Mouse (Mus musculus) limb, embryonic 14.5 days (tissue): ENCODE measurements around the gene Mapk13. TPM values are rescaled to one million over a fixed set of nuclear protein-coding genes. Genes with fewer than 3 reads are reported as not detected.

Source experiments
- ATAC-seq: fragments of 200-750 bp; cut with Nextera tagmentation; 2 replicates; pipeline ENCODE4 v1.8.0; 2017; ENCODE audit warnings: low read depth, moderate number of reproducible peaks, moderate TSS enrichment; ENCODE audit not compliant: low FRiP score
- DNase-seq: peaks from one replicate; pipeline ENCODE4 v3.0.0-alpha.2; 2015; ENCODE audit warnings: low spot score
- H3K27ac ChIP-seq: fragments of 300-500 bp; sonication (generic); replicated peaks from 2 replicates; pipeline ENCODE4 v1.5.1; 2014; ENCODE audit warnings: low read depth, mild to moderate bottlenecking, low read length, moderate library complexity, mixed read lengths
- H3K27me3 ChIP-seq: fragments of 300-500 bp; sonication (generic); 2 replicates; pipeline ENCODE4 v1.6.1; 2014; ENCODE audit warnings: low read length, mixed read lengths; ENCODE audit not compliant: control insufficient read depth, insufficient read depth
- H3K36me3 ChIP-seq: fragments of 300-500 bp; sonication (generic); 2 replicates; pipeline ENCODE4 v1.6.1; 2014; ENCODE audit warnings: mild to moderate bottlenecking, low read length, moderate library complexity, mixed read lengths; ENCODE audit not compliant: control insufficient read depth, insufficient read depth
- H3K4me1 ChIP-seq: fragments of 300-500 bp; sonication (generic); 2 replicates; pipeline ENCODE4 v1.6.1; 2014; ENCODE audit warnings: antibody characterized with exemption, low read length, mixed read lengths; ENCODE audit not compliant: control insufficient read depth, insufficient read depth
- H3K4me2 ChIP-seq: fragments of 300-500 bp; sonication (generic); replicated peaks from 2 replicates; pipeline ENCODE4 v1.6.1; 2014; ENCODE audit warnings: low read depth, mild to moderate bottlenecking, low read length, moderate library complexity; ENCODE audit not compliant: severe bottlenecking
- H3K4me3 ChIP-seq: fragments of 300-500 bp; sonication (generic); replicated peaks from 2 replicates; pipeline ENCODE4 v1.5.1; 2014; ENCODE audit warnings: low read length
- H3K9ac ChIP-seq: fragments of 300-500 bp; sonication (generic); 2 replicates; pipeline ENCODE4 v1.6.1; 2014; ENCODE audit warnings: mild to moderate bottlenecking, low read depth, low read length, moderate library complexity; ENCODE audit not compliant: severe bottlenecking
- H3K9me3 ChIP-seq: fragments of 300-500 bp; sonication (generic); 2 replicates; pipeline ENCODE4 v1.6.1; 2016; ENCODE audit warnings: low read length; ENCODE audit not compliant: control insufficient read depth
- POLR2A ChIP-seq: fragments of 200-500 bp; IDR thresholded peaks from 2 replicates; pipeline ENCODE4 v1.8.0; 2012; ENCODE audit warnings: inconsistent platforms, mild to moderate bottlenecking, moderate library complexity, borderline replicate concordance; ENCODE audit not compliant: insufficient read depth, insufficient read length; ENCODE audit errors: extremely low read depth
- WGBS: fragments of 180-500 bp; shearing (Covaris S2); extraction: QIAGEN DNeasy Blood & Tissue Kit; methylation state at CpG from one replicate; pipeline ENCODE4 v1.1.7; 2014; 5-methylcytosine and 5-hydroxymethylcytosine counted together
- polyA plus RNA-seq, 2 experiments: library from polyadenylated mRNA; depleted of rRNA in 1 of 2; stranded (reverse) in 1 of 2; unstranded in 1 of 2; fragments of >200 nt; fragmentation: Nextera tagmentation in 1 of 2; extraction: Ambion mirVana in 1 of 2; gene quantifications; 2 replicates each; pipeline versions ENCODE4 v1.2.1 to v1.2.3; 2012 to 2014

Gene Mapk13
- polyA plus RNA-seq, 2 experiments, result 39.4 to 55.6 TPM

GRCm38 (mm10) chr17:28737973-28738372 is 31.1 kb upstream of the Mapk13 start:
- Histone ChIP-seq H3K27me3 (no peaks in the 10 kb centered on the region), H3K4me2 (no peak overlapping the region), H3K9ac (no peak overlapping the region), H3K9me3 (no peaks in the 10 kb centered on the region), H3K27ac (no peak overlapping the region), H3K4me3 (no peak overlapping the region), H3K4me1 (no peaks in the 10 kb centered on the region), H3K36me3 (peaks cover 82% of the 10 kb centered on the region)
- 84% methylated on average over 4 of the region's 4 CpGs for WGBS
- DNase-seq (no peak), ATAC-seq (no peak)
- no peak for TF ChIP-seq POLR2A

- no peak for DNase-seq
- TF ChIP-seq POLR2A, result no peak
- no peak overlapping the region for H3K27ac ChIP-seq
- H3K4me2 ChIP-seq, result no peak overlapping the region
- no peaks in the 10 kb centered on the region for H3K4me1 ChIP-seq
- no peaks in the 10 kb centered on the region for H3K9me3 ChIP-seq
- WGBS, result 92% methylated on average over 6 of the region's 6 CpGs
- no peak for ATAC-seq
- peaks cover 87% of the 10 kb centered on the region for H3K36me3 ChIP-seq
- no peak overlapping the region for H3K9ac ChIP-seq
- no peaks in the 10 kb centered on the region for H3K27me3 ChIP-seq
- no peak overlapping the region for H3K4me3 ChIP-seq
Measured at GRCm38 (mm10) chr17:28739244-28739643, 29.9 kb upstream of the Mapk13 start.

GRCm38 (mm10) chr17:28743145-28743866 is 25.8 kb upstream of the Mapk13 start:
- no peak overlapping the region for H3K9ac ChIP-seq
- H3K4me2 ChIP-seq, result no peak overlapping the region
- WGBS, result 92% methylated on average over 11 of the region's 11 CpGs
- peaks cover 96% of the 10 kb centered on the region for H3K36me3 ChIP-seq
- TF ChIP-seq POLR2A, result no peak
- no peaks in the 10 kb centered on the region for H3K9me3 ChIP-seq
- no peaks in the 10 kb centered on the region for H3K4me1 ChIP-seq
- ATAC-seq (no peak), DNase-seq (no peak)
- H3K4me3 ChIP-seq, result no peak overlapping the region
- H3K27me3 ChIP-seq, result no peaks in the 10 kb centered on the region
- no peak overlapping the region for H3K27ac ChIP-seq

- no peak overlapping the region for H3K4me3 ChIP-seq
- DNase-seq (no peak), ATAC-seq (no peak)
- H3K36me3 ChIP-seq, result peaks cover 93% of the 10 kb centered on the region
- H3K9ac ChIP-seq, result no peak overlapping the region
- no peaks in the 10 kb centered on the region for H3K4me1 ChIP-seq
- WGBS, result 87% methylated on average over 9 of the region's 9 CpGs
- no peak overlapping the region for H3K4me2 ChIP-seq
- no peaks in the 10 kb centered on the region for H3K9me3 ChIP-seq
- no peak overlapping the region for H3K27ac ChIP-seq
- no peak for TF ChIP-seq POLR2A
- H3K27me3 ChIP-seq, result no peaks in the 10 kb centered on the region
Measured at GRCm38 (mm10) chr17:28743916-28744315, 25.2 kb upstream of the Mapk13 start.

- no peak for DNase-seq
- Histone ChIP-seq H3K9ac (no peak overlapping the region), H3K4me1 (no peaks in the 10 kb centered on the region), H3K27ac (no peak overlapping the region), H3K4me2 (no peak overlapping the region), H3K27me3 (no peaks in the 10 kb centered on the region), H3K4me3 (no peak overlapping the region), H3K9me3 (no peaks in the 10 kb centered on the region), H3K36me3 (peaks cover 76% of the 10 kb centered on the region)
- no peak for ATAC-seq
- 77% methylated on average over 6 of the region's 6 CpGs for WGBS
- TF ChIP-seq POLR2A, result no peak
Measured at GRCm38 (mm10) chr17:28745773-28746172, 23.3 kb upstream of the Mapk13 start.

GRCm38 (mm10) chr17:28748001-28748400 is 21.1 kb upstream of the Mapk13 start:
- Histone ChIP-seq H3K27me3 (no peaks in the 10 kb centered on the region), H3K9me3 (no peaks in the 10 kb centered on the region), H3K4me2 (no peak overlapping the region), H3K9ac (no peak overlapping the region), H3K27ac (no peak overlapping the region), H3K4me1 (no peaks in the 10 kb centered on the region), H3K36me3 (peaks cover 56% of the 10 kb centered on the region), H3K4me3 (no peak overlapping the region)
- TF ChIP-seq POLR2A, result no peak
- 96% methylated on average over 4 of the region's 4 CpGs for WGBS
- ATAC-seq, result no peak
- DNase-seq, result no peak
